Mouse (Mus musculus): ENCODE measurements at regions not wholly inside any gene's neighbourhood (a gene's known extent, or its start where the extent isn't known, plus 50 kb on each side); places are given as distances from the start of the nearest gene placed in this dataset.

DNA sequence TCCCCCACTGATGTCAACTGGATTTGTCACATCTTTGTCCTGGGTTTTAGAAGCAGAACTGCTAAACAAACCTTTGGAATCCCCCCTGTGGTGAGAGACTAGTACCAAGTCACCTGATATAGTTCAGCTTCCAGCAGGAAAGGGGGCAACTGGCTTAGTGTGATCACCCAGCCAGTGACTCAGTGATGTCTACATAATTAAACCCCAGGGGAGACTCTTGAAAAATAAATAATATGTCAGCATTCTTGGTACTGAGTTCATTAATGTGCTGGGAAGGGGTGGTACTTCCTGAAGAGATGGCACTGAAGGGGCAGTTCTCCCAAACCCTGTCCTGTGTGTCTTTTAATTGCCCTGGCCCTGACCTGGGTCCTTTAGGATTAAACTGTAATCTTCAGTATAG lies 166.5 kb upstream of the Camk1g start:
- no peak for TF ChIP-seq GATA1 (IDR thresholded peaks at IDR 0.05; ENCODE audit: borderline replicate concordance, low read length)
- no peak for TF ChIP-seq CTCF (IDR thresholded peaks at IDR 0.05; ENCODE audit: low read depth, low read length)
- no peak for TF ChIP-seq TAL1 (conservative IDR thresholded peaks at IDR 0.05; ENCODE audit: low read depth, low read length)
- TF ChIP-seq POLR2AphosphoS5 (IDR thresholded peaks at IDR 0.05; ENCODE audit: insufficient replicate concordance, low read depth, low read length): no peak
- no peak for TF ChIP-seq GATA2 (IDR thresholded peaks at IDR 0.05; ENCODE audit: borderline replicate concordance, low read depth, low read length)
